Mouse (Mus musculus): ENCODE results near the gene Gm20425. TPM values are rescaled to one million over a fixed set of nuclear protein-coding genes. Genes with fewer than 3 reads are reported as not detected.

Gm20425 gene
- polyA plus RNA-seq (2015; fragmentation: Nextera tagmentation; extraction: Ambion mirVana), result 5.1 and 6.5 TPM in 2 replicates

DNA sequence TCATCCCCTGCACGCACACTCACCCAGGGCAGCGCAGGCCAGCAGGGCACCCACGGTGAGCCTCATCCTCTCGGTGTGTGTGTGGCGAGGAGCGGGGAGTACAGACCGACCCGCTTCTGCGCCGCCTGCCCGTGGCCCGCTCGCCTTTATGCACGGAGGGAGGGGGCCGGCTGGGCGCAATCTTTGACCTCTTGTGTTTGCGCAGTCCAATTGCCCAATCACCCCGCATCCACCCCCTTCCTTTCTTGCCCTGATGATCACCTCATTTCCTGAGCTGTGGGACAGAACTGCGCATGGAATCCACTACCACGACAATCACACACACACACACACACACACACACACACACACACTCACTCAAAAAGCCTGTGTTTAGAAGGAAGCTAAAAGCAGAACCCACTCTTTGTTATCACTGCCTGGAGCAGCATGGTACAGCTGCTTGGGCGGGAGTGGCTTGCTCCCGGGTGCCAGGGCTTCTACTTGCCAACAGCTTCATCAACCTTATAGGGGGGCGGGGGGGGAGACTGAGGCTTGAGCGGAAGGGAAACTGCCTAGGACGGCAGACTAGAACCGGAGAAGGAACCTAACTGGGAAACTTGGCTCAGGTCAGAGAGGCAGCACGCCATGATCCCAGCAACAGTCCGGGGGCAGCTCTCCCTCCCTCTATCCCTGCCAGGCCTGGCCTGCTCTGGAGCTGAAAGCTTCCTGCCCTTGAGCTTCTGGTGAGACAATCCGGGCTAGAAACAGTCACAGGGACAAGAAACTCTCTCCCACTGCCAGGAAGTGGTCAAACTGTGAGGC is at the start of gene Gm20425, which contains the start of gene Trf:
Gene Gm20425 (minus strand): TSS at position 157 of the 801 bp plus-strand sequence.
Gene Trf (minus strand): TSS at position 294 of the 801 bp plus-strand sequence.

DNA sequence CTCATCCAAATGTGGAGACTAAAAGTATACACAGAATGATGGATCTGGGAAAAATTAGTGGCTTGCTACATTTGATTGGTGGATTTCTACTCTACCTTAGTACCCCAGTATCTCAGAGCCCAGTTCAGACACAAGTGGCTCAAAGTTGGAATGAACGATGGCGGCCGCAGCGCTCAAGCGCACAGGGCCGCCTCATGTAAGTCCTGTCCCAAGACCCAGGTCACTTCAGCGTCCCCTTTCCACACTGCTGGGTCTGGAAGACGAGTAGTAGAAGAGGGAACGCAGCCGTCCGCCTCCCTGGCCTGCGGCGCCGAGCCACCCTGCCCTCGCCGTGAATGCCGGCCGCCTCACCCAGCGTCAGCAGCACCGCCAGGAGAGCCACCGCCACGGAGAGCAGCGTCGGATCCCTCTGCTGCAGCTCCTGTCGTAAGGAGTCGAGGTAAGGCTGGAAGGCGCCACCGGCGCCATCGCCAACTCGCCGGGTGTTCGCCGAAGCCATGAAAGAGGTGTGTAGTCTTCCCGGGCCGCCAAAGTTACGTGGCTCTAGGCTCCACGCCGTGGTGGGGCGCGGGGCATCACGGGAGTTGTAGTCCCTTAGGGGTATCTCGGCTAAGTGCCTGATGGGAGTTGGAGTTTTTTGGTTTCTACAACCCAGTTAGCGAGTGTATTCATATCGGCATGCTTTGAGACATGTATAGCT is 28.4 kb downstream of the Gm20425 start, which contains the start of gene Srprb:
Gene Srprb (minus strand): TSS at position 577 of the 700 bp plus-strand sequence.

Other genes with a start within 250 kb of the Gm20425 start
- 7.3 and 9.3 TPM in 2 replicates for gene Slco2a1, start 241.6 kb downstream of the Gm20425 start, polyA plus RNA-seq (2015; fragmentation: Nextera tagmentation; extraction: Ambion mirVana)
- 11.4 and 36.6 TPM in 2 replicates for gene Rab6b, start 118.5 kb downstream of the Gm20425 start, polyA plus RNA-seq (2015; fragmentation: Nextera tagmentation; extraction: Ambion mirVana)
- 25.7 and 38.9 TPM in 2 replicates for gene Srprb, start 28.2 kb downstream of the Gm20425 start, polyA plus RNA-seq (2015; fragmentation: Nextera tagmentation; extraction: Ambion mirVana)
- gene Trf, start 137 bp upstream of the Gm20425 start, polyA plus RNA-seq (2015; fragmentation: Nextera tagmentation; extraction: Ambion mirVana), result 733 and 1,048 TPM in 2 replicates
- gene 1300017J02Rik, start 74.8 kb upstream of the Gm20425 start, polyA plus RNA-seq (2015; fragmentation: Nextera tagmentation; extraction: Ambion mirVana), result 5.1 and 7.2 TPM in 2 replicates
- 16.1 and 21.9 TPM in 2 replicates for gene Topbp1, start 74.9 kb upstream of the Gm20425 start, polyA plus RNA-seq (2015; fragmentation: Nextera tagmentation; extraction: Ambion mirVana)
- gene Cdv3, start 135.5 kb upstream of the Gm20425 start, polyA plus RNA-seq (2015; fragmentation: Nextera tagmentation; extraction: Ambion mirVana), result 51.1 and 69.1 TPM in 2 replicates